Mouse (Mus musculus) left cerebral cortex, postnatal 25 days (tissue): ENCODE measurements around the gene Cnbd2. TPM values are rescaled to one million over a fixed set of nuclear protein-coding genes. Genes with fewer than 3 reads are reported as not detected.

ENCODE experiments used
- DNase-seq, 2 experiments: peaks; one replicate each; pipeline ENCODE4 v3.0.0; 2022; ENCODE audit warnings: low spot score in 2 of 2, mixed read lengths in 1 of 2
- intact Hi-C: fragments of 180-260 bp; cut with DNase I; formaldehyde crosslinking; loops from one replicate; pipeline ENCODE4 v1.15.1; 2025
- microRNA-seq, 2 experiments: library from miRNA; unstranded; fragments of <30 nt; microRNA quantifications; one replicate each; pipeline ENCODE4 v1.2.0; 2022
- total RNA-seq, 2 experiments: library from RNA; stranded (reverse); gene quantifications; 2 replicates each; pipeline ENCODE4 v1.2.3; 2021

Cnbd2 gene
- total RNA-seq, 2 experiments from 2014 or later: 5.4 to 5.5 TPM

GRCm38 (mm10) chr2:156418467-156418866, 106.4 kb downstream of the Cnbd2 start:
- intact Hi-C loops: no loop called here
- no peak for DNase-seq

GRCm38 (mm10) chr2:156420327-156420693, 108.2 kb downstream of the Cnbd2 start:
- intact Hi-C loops: no loop called here
- DNase-seq: no peak

GRCm38 (mm10) chr2:156420694-156421380, 108.7 kb downstream of the Cnbd2 start, which contains the start of gene Epb41l1:
TSS of gene Epb41l1 (plus strand) at chr2:156420909.
- intact Hi-C loops: no loop called here
- peak in 1 of 2 experiments; percentile 45 for DNase-seq

GRCm38 (mm10) chr2:156421381-156422110, 109.4 kb downstream of the Cnbd2 start:
- DNase-seq: peak; percentile 65 to 68
- intact Hi-C loops: no loop called here

- intact Hi-C loops: no loop called here
- no peak for DNase-seq
These were observed 110.5 kb downstream of the Cnbd2 start for GRCm38 (mm10) chr2:156422631-156423030.

- DNase-seq: no peak
- intact Hi-C loops: no loop called here
These were observed 111.6 kb downstream of the Cnbd2 start for GRCm38 (mm10) chr2:156423672-156424071.

Small RNA genes lying within 50 kb of the gene (microRNA-seq; reads per million reads assigned to microRNA genes)
- gene Gm22758 (0 reads per million in 2 experiments), gene Gm22759 (0 reads per million in 2 experiments)

Other genes with a start within 250 kb of the Cnbd2 start
- gene Spag4, start 247.1 kb upstream of the Cnbd2 start, total RNA-seq: 1 to 10 TPM; 3.6 to 4.2 TPM
- 10 to 100 TPM; 22.5 to 30.3 TPM for gene Cpne1, start 200.3 kb upstream of the Cnbd2 start, total RNA-seq
- 10 to 100 TPM; 22.4 to 24.6 TPM for gene Rbm12, start 200.3 kb upstream of the Cnbd2 start, total RNA-seq
- gene Gm28036, start 185.2 kb upstream of the Cnbd2 start, total RNA-seq: 10 to 100 TPM; 19.1 to 22.0 TPM
- 100 to 1,000 TPM; 168 to 181 TPM for gene Romo1, start 168.3 kb upstream of the Cnbd2 start, total RNA-seq
- gene Nfs1, start 168.1 kb upstream of the Cnbd2 start, total RNA-seq: 10 to 100 TPM; 37.8 to 42.7 TPM
- gene Rbm39, start 132.1 kb upstream of the Cnbd2 start, total RNA-seq: 100 to 1,000 TPM; 279 to 290 TPM
- 10 to 100 TPM; 68.3 to 76.5 TPM for gene Phf20, start 115.8 kb upstream of the Cnbd2 start, total RNA-seq
- gene Scand1, start 405 bp downstream of the Cnbd2 start, total RNA-seq: 10 to 100 TPM; 86.0 to 89.2 TPM
- 100 to 1,000 TPM; 349 to 370 TPM for gene Epb41l1, start 108.6 kb downstream of the Cnbd2 start, total RNA-seq
- gene Aar2, start 235.3 kb downstream of the Cnbd2 start, total RNA-seq: 10 to 100 TPM; 33.7 to 40.0 TPM